Mouse (Mus musculus) liver, embryonic 14.5 days (tissue): ENCODE results near the gene Llph.

Experiments
- CTCF ChIP-seq: IDR thresholded peaks from 2 replicates; pipeline ENCODE4 v1.5.1; 2016; ENCODE audit warnings: antibody characterized with exemption, low read depth, control low read depth
- EP300 ChIP-seq: IDR thresholded peaks from 2 replicates; pipeline ENCODE4 v1.6.1; 2016; ENCODE audit warnings: antibody characterized with exemption, low read depth

GRCm38 (mm10) chr10:120197061-120197835, 29.6 kb upstream of the Llph start:
- no peak for TF ChIP-seq CTCF
- TF ChIP-seq EP300: no peak
